In genomic region chr13:102644789-102645551, GRCm38 (mm10) we compare ENCODE assay signal across 1 mouse cellular context.
TF ChIP-seq lines count a peak whose summit lies in the region.

No protein-coding gene starts in this region.

TF ChIP-seq in myocyte, 11 proteins besides CTCF, POLR2A, EP300 and RAD21 (continued from another document):
- TF ChIP-seq CEBPB (IDR thresholded peaks at IDR 0.05; ENCODE audit: insufficient read depth, poor library complexity, severe bottlenecking), result no peak
